Mouse (Mus musculus): Measurements from ENCODE around the gene Tmem45a.

Tmem45a gene

DNA sequence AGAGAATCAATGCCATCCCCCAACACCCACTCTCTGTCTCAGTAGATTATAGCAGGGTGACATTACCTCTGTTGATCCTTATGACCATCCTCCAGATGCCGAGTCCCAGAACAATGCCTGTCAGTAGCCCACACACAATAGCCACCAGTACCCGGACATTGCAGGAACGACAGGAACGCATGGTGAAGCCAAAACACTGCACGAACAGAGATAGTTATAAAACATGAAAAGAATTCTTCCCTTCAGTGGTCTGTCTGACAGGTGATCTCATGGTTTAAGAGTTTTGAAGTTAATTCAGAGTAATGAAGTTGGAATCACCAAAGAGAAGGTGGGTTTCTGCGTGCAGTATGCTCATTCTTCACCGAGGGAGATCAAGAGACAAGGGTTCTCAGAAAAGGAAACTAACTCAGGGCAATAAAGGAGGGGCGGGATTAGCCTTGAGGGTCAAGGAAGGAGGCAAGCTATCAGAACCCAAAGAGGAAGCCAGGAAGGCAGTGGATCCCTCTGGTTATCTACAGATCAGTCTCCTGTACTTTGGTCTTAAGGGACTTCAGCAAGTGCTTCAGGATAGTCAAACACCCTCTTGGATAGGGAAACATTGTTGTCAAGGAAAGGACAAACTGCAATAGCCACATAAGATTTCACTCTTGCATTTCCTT, 90.4 kb downstream of the Tmem45a start, which contains the start of gene Adgrg7:
Adgrg7 (minus strand) TSS at position 375 of the 659 bp plus-strand sequence.
- DNase-seq = no peak

DNA sequence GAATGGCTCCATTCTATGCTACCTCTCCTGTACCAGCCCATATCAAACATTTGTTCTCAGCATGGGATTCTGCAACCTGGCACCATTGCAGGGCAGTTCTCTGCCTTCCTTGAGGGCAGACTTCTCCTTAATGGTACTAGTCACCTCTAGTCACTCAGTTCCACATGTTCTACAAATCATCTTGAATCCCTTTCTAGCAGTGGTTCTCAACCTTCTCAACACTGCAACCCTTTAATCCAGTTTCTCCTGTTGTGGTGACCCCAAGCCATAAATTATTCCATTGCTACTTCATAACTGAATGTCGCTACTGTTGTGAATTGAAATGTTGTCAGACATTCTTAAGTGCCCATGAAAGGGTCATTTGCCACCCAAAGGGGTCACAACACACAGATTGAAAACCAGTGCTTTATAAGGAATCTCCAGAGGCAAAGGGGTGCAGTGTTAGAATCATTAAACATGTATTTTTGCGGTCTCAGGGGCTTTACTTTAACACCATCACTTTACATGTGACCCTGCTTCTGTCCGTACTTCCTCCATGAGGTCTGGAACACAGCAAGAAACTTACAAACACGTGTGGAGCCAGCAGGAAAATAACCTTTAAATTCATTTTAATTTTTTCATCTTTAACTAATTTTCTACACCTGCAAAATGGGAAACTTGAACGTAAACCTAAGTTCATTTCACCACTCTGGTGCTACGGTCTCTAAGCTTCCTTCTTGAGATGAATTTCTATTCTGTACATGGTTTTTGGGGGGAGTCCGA, 91.4 kb downstream of the Tmem45a start:
- DNase-seq = no peak

DNA sequence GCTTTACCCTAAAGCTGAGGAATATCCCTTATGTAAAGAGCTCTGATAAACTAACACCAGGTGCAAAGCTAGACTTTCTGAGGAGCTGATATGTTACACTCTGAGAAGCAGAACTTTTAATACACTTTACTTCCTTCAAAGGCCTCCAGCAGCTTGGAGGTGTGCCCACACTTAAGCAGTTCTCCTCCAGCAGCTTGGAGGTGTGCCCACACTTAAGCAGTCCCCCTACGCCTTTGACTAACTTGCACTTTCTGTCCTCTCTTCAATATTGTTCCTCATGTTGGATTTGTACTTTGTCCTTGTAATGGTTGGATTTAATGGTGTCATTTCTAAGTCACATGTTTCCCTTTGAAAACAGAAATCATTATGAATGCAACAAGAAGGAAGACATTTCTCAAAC, 92.2 kb downstream of the Tmem45a start:
- DNase-seq = peak; percentile 34 to 58

DNA sequence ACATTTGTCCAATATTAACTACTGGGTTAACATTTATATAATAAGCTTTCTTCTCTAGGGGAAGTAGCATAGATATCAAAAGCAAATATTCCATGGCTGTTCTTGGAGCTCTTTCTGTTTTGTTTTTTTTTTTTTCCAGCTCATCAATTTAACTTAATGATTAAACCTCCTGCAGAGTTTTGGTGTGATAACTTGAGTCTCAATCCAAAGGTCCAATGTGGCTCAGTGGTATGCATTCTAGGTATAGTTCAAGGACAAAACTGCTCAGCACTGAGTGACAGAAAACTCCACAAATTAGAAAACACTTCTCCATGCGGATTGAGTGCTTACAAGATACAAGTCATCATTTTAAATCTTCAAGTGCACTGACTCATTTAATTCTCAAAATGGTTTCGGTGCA, 100.0 kb downstream of the Tmem45a start:
- DNase-seq = no peak

GRCm38 (mm10) chr16:56771163-56772105, 114.5 kb downstream of the Tmem45a start:
- peak in 1 of 2 experiments; percentile 48 for DNase-seq
